Mouse (Mus musculus) C2C12 (cell line): ENCODE data around the gene Lsamp. TPM values are rescaled to one million over a fixed set of nuclear protein-coding genes. Genes with fewer than 3 reads are reported as not detected.

Experiments used
- H3K27me3 ChIP-seq: one replicate; pipeline ENCODE4 v1.6.1; 2011; ENCODE audit not compliant: control insufficient read depth, insufficient read depth, insufficient read length
- H3K36me3 ChIP-seq: one replicate; pipeline ENCODE4 v1.6.1; 2011; ENCODE audit not compliant: control insufficient read depth, insufficient read depth
- H3K4me3 ChIP-seq: one replicate; pipeline ENCODE4 v1.5.1; 2011; ENCODE audit warnings: mild to moderate bottlenecking, control low read depth; ENCODE audit not compliant: poor library complexity, insufficient read depth, severe bottlenecking
- H3K79me2 ChIP-seq: one replicate; pipeline ENCODE4 v1.6.1; 2011; ENCODE audit not compliant: control insufficient read depth, insufficient read depth
- H3K79me3 ChIP-seq: one replicate; pipeline ENCODE4 v1.6.1; 2011; ENCODE audit warnings: low read depth, control low read depth
- H3ac ChIP-seq: one replicate; pipeline ENCODE3; 2011; ENCODE audit warnings: low read depth; ENCODE audit not compliant: control insufficient read depth, insufficient read length
- CEBPB ChIP-seq: IDR thresholded peaks from one replicate; pipeline ENCODE4 v1.6.1; 2011; ENCODE audit warnings: low read depth, mild to moderate bottlenecking, control low read depth, moderate library complexity
- CTCF ChIP-seq: IDR thresholded peaks from one replicate; pipeline ENCODE4 v1.5.1; 2011; ENCODE audit not compliant: control insufficient read depth, insufficient read depth, insufficient read length
- FOSL1 ChIP-seq: IDR thresholded peaks from one replicate; pipeline ENCODE4 v1.8.0; 2011; ENCODE audit warnings: mild to moderate bottlenecking, low read length; ENCODE audit not compliant: poor library complexity, insufficient read depth, severe bottlenecking
- MAX ChIP-seq: IDR thresholded peaks from one replicate; pipeline ENCODE4 v1.6.1; 2011; ENCODE audit warnings: mild to moderate bottlenecking, control low read depth
- MYOD1 ChIP-seq: IDR thresholded peaks from one replicate; pipeline ENCODE4 v1.6.1; 2011; ENCODE audit warnings: low read depth; ENCODE audit not compliant: control insufficient read depth, insufficient read length
- MYOG ChIP-seq: IDR thresholded peaks from one replicate; pipeline ENCODE4 v1.6.1; 2011; ENCODE audit not compliant: control insufficient read depth, insufficient read length; ENCODE audit errors: extremely low read depth
- USF1 ChIP-seq: IDR thresholded peaks from one replicate; pipeline ENCODE4 v1.6.1; 2011; ENCODE audit warnings: low read depth, mild to moderate bottlenecking, control low read depth, moderate library complexity
- polyA plus RNA-seq: library from polyadenylated mRNA; unstranded; fragments of >200 nt; fragmentation: generic; extraction: Trizol; gene quantifications from one replicate; pipeline ENCODE4 v1.2.1, GENCODE M21; 2012; ENCODE audit warnings: missing spikeins

The Lsamp gene
- polyA plus RNA-seq, 1 experiment: not detected

DNA sequence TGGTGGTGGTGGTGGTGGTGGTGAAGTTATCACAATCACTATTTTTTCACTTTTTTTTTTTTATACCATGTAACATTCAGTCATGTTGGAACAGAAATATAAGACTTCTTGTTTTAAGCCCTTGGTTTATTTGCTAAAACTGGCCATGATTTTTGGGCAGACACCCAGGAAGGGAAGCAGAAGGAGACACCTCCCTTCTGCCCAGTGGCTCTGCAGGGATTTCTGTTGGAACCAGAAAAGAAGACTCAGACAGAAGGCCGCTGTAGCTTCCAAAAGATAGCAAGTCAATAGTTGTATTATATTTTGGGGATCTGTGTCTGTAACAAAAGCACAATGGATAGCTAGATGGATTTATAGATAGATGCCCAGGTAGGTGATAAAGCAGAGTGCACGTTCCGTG lies 1691.6 kb downstream of the Lsamp start:
- Histone ChIP-seq H3K4me3 (no peak overlapping the region), H3K79me3 (no peaks in the 10 kb centered on the region), H3K79me2 (no peaks in the 10 kb centered on the region), H3K36me3 (no peaks in the 10 kb centered on the region), H3K27me3 (no peaks in the 10 kb centered on the region), H3ac (no peak overlapping the region)
- TF ChIP-seq MYOD1: no peak
- TF ChIP-seq MAX: no peak
- no peak for TF ChIP-seq CEBPB
- no peak for TF ChIP-seq CTCF
- no peak for TF ChIP-seq USF1
- no peak for TF ChIP-seq MYOG
- no peak for TF ChIP-seq FOSL1

DNA sequence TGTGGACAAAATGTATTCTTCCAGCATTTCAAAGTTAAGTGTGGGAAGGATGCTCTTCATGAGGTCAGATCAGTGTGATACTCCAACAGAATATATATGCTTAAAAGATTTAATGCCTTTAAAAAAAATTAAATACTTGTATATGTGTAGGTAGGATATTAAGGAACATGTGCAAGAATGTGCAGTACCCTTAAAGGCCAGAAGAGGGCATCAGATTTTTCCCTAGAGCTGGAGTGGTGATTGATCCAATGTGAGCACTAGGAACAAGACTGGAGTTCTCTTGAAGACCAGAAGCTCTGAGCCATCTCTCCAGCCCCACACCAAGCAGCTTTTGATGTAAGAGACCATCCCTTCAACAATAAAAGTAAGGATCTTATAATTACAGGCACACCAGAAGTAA lies 1708.3 kb downstream of the Lsamp start:
- no peak overlapping the region for H3K4me3 ChIP-seq
- H3K79me3 ChIP-seq: no peaks in the 10 kb centered on the region
- H3K27me3 ChIP-seq: no peaks in the 10 kb centered on the region
- no peak for TF ChIP-seq FOSL1
- no peaks in the 10 kb centered on the region for H3K79me2 ChIP-seq
- no peaks in the 10 kb centered on the region for H3K36me3 ChIP-seq
- no peak overlapping the region for H3ac ChIP-seq

DNA sequence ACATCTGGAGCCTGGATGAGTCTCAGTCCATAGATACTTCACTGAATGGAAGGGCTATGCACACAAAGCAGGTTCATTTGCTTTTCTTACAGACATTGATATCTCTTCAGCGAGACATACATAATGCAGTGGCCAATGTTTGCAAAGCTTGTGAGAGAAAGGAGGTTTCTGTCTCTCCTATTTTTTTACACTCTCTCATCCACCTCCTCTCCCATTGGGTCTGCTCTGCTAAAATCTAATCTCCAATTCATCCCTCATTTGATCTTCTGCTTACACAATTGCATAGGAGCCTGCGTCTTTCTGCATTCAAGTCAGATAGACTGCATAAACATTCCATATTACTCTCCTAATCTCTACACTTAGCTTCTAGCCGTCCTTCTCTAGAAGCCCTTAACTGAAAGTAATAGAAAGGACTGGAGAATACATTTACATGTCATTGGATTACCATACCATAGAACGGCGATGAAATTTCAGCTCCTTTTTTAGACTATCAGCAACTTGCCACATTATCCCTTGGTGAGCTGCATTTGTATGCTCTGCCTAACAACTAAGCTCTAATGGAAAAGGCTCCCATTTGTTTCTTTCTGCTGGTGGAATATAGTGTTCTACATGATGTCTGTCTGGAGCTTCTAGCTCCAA lies 1717.7 kb downstream of the Lsamp start:
- Histone ChIP-seq H3K27me3 (no peaks in the 10 kb centered on the region), H3K79me3 (no peaks in the 10 kb centered on the region), H3K79me2 (no peaks in the 10 kb centered on the region), H3K4me3 (no peak overlapping the region), H3ac (no peak overlapping the region), H3K36me3 (no peaks in the 10 kb centered on the region)
- TF ChIP-seq MYOG (no peak), MAX (no peak), USF1 (no peak), FOSL1 (no peak), CEBPB (no peak), MYOD1 (no peak), CTCF (no peak)

DNA sequence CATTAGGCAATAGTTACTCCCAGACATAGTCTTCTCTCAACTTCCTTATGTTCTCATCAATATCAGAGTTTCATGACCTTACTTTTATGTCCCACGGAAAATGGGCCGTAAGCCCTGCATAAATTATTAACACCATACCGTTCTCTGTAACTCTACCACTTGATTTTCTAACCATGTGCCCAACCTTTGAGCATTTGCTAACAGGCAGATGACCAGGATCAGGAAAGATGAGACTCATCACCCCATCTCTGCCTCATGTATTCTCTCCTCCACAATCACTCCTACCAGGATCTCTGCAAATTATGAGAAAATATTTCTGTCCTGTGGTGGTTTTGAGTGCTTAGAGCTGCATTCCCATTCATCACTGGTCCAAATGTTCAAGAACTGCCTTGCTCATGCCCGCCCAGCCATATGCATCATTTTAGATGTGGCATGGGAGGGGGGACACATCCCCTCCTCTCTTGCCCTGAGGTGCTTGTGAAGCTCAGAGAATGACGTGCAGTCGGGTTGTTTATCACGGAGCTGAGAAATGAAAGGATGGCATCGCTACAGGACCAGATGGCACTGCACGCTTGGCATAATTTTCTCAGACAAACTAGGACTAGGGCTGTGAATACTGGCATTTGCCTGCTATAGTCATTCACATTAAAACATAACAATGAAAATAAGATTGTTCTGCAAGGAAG lies 1744.9 kb downstream of the Lsamp start:
- H3K79me3 ChIP-seq: no peaks in the 10 kb centered on the region
- no peak overlapping the region for H3ac ChIP-seq
- no peaks in the 10 kb centered on the region for H3K27me3 ChIP-seq
- no peaks in the 10 kb centered on the region for H3K36me3 ChIP-seq
- no peak overlapping the region for H3K4me3 ChIP-seq
- TF ChIP-seq MYOG: no peak
- no peak for TF ChIP-seq MYOD1
- no peak for TF ChIP-seq MAX
- no peaks in the 10 kb centered on the region for H3K79me2 ChIP-seq

DNA sequence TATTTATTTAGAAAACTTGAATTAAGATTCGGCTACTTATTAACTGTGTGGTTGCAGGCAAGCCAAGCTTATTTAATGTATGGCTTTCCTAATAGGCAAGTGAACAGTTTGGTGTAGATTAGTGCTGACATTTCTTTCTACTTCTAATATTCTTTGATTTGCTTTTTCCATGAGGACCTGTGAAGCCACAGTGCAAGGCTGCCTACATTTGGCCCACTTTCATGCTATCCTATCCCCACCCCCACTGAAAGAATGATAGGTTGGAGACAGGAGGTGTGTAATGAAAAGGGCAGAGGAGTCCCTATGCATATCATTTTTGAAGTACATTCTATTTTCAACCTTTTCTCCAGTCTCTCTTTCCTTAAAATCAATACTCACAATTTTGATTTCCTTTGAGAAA lies 1745.8 kb downstream of the Lsamp start:
- Histone ChIP-seq H3K27me3 (no peaks in the 10 kb centered on the region), H3ac (no peak overlapping the region), H3K4me3 (no peak overlapping the region), H3K79me3 (no peaks in the 10 kb centered on the region), H3K36me3 (no peaks in the 10 kb centered on the region), H3K79me2 (no peaks in the 10 kb centered on the region)
- TF ChIP-seq MAX (no peak), CEBPB (no peak), MYOD1 (no peak), MYOG (no peak), CTCF (no peak), FOSL1 (no peak), USF1 (no peak)

DNA sequence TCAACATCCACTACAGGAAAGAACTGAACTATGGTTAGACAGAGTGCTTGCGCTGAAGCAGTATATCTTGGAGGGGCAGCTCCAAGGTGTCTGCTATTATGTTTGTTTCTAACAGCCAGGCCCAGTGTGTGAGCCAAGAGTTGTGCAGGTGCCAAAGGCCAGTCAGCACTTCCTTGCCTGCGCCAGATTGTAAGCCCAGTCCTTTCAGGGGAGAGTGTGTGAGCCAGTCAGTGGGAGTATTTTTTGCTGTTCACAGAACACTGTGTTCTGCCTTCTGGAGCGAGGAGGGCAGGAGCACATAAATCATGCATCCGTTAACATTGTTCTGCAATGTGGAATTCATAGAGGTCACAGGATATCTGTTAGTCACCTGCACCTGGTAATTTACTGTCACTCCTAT lies 1760.9 kb downstream of the Lsamp start:
- H3K79me2 ChIP-seq: no peaks in the 10 kb centered on the region
- no peaks in the 10 kb centered on the region for H3K27me3 ChIP-seq
- no peaks in the 10 kb centered on the region for H3K36me3 ChIP-seq
- TF ChIP-seq MYOG: no peak
- TF ChIP-seq MAX: no peak
- TF ChIP-seq CEBPB: no peak
- TF ChIP-seq FOSL1: no peak
- no peak for TF ChIP-seq MYOD1
- no peak for TF ChIP-seq CTCF
- no peak for TF ChIP-seq USF1
- no peaks in the 10 kb centered on the region for H3K79me3 ChIP-seq
- H3K4me3 ChIP-seq: no peak overlapping the region
- H3ac ChIP-seq: no peak overlapping the region
